Mouse (Mus musculus) hindbrain, postnatal 0 days (tissue): ENCODE results near the gene Tmem8b. TPM values are rescaled to one million over a fixed set of nuclear protein-coding genes. Genes with fewer than 3 reads are reported as not detected.

Experiments used
- ATAC-seq: fragments of 200-750 bp; cut with Nextera tagmentation; 2 replicates; pipeline ENCODE4 v1.8.0; 2017; ENCODE audit warnings: mild to moderate bottlenecking, moderate TSS enrichment, moderate library complexity
- DNase-seq: peaks from one replicate; pipeline ENCODE4 v3.0.0-alpha.2; 2015; ENCODE audit warnings: low spot score
- H3K27ac ChIP-seq: fragments of 300-500 bp; sonication (generic); 2 replicates; pipeline ENCODE4 v1.5.1; 2014; ENCODE audit warnings: mild to moderate bottlenecking
- H3K27me3 ChIP-seq: fragments of 300-500 bp; sonication (generic); 2 replicates; pipeline ENCODE4 v1.6.1; 2014; ENCODE audit warnings: low read length, mixed read lengths; ENCODE audit not compliant: insufficient read depth
- H3K36me3 ChIP-seq: fragments of 300-500 bp; sonication (generic); 2 replicates; pipeline ENCODE4 v1.6.1; 2014; ENCODE audit warnings: low read length, mixed read lengths; ENCODE audit not compliant: insufficient read depth
- H3K4me1 ChIP-seq: fragments of 300-500 bp; sonication (generic); 2 replicates; pipeline ENCODE4 v1.6.1; 2014; ENCODE audit warnings: antibody characterized with exemption, low read length, mixed read lengths; ENCODE audit not compliant: insufficient read depth
- H3K4me2 ChIP-seq: fragments of 300-500 bp; sonication (generic); 2 replicates; pipeline ENCODE4 v1.6.1; 2014; ENCODE audit warnings: low read depth, mild to moderate bottlenecking, low read length, moderate library complexity, mixed read lengths
- H3K4me3 ChIP-seq: fragments of 300-500 bp; sonication (generic); 2 replicates; pipeline ENCODE4 v1.5.1; 2014; ENCODE audit warnings: low read length
- H3K9ac ChIP-seq: fragments of 300-500 bp; sonication (generic); replicated peaks from 2 replicates; pipeline ENCODE4 v1.6.1; 2014; ENCODE audit warnings: mild to moderate bottlenecking, low read length, moderate library complexity, mixed read lengths
- H3K9me3 ChIP-seq: fragments of 300-500 bp; sonication (generic); 2 replicates; pipeline ENCODE4 v1.6.1; 2016; ENCODE audit warnings: low read length, mixed read lengths
- CTCF ChIP-seq: IDR thresholded peaks from 2 replicates; pipeline ENCODE4 v1.5.1; 2016; ENCODE audit warnings: antibody characterized with exemption, control low read depth, low read depth
- WGBS: fragments of 180-500 bp; shearing (Covaris S2); extraction: QIAGEN DNeasy Blood & Tissue Kit; methylation state at CpG from one replicate; pipeline ENCODE4 v1.1.7; 2014; 5-methylcytosine and 5-hydroxymethylcytosine counted together
- polyA plus RNA-seq: library from polyadenylated mRNA; unstranded; fragments of >200 nt; fragmentation: Nextera tagmentation; extraction: Ambion mirVana; gene quantifications from 2 replicates; pipeline ENCODE4 v1.2.1, GENCODE M21; 2015
- total RNA-seq: library from RNA; depleted of rRNA; stranded (reverse); fragments of >200 nt; gene quantifications from 2 replicates; pipeline ENCODE4 v1.2.3, GENCODE M21; 2014

Tmem8b gene
- total and polyA plus RNA-seq, 2 experiments from 2014 or later: 11.4 to 31.6 TPM

DNA sequence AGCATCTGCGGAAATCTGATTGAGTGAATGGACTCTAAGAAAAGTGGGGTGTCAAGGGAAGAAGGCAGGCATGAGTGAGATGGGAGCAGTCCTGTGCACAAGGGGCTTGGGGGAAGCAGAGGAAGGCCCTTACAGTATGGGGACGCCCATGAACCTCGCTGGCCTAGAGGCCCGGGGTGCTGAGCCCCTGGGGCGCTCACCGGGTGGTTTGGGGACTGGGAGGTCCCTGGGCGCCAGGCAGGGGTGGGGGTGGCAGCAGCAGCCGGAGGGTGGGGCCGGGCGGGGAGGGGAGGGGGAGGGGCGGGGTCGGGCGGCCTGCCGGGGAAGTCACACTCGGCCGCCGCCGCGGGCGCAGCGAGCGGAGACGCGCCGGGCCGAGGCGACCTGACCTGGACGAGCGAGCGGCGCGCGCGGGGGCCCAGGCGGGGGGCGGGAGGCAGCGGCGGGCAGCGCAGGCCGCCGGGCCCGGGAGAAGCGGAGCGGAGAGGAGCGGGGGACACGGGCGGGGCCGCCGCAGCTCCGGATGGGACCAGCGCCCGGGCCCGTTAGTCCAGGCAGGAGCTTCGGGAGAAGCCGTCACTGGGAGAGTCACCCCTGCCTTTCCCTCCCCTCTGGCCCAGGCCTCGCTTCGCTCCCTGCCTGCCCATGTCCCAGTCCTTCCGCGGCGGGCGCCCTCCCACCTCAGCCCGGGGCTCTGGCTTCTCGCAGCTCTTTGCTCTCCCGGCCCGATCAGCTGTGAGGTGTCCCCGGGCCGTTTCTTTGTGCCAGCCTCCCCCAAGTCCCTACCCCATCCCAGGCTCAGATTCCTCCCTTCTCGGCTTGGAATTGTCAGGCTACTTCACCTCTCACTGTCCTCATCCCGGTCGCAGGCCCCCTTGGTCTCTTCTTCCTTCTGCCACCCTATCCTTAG, 37.5 kb upstream of the Tmem8b start, which contains the start of gene Npr2:
TSS of gene Npr2 (plus strand) at position 890 of the 910 bp plus-strand sequence.
- ATAC-seq (peak; percentile 39), DNase-seq (peak; percentile 57)
- Histone ChIP-seq H3K36me3 (no peaks in the 10 kb centered on the region), H3K9me3 (no peaks in the 10 kb centered on the region), H3K4me1 (peaks cover 19% of the 10 kb centered on the region), H3K4me2 (peak within 1 kb of the TSS; percentile 93), H3K27ac (peak within 1 kb of the TSS; percentile 88), H3K9ac (peak within 1 kb of the TSS; percentile 86), H3K27me3 (no peaks in the 10 kb centered on the region), H3K4me3 (peak within 1 kb of the TSS; percentile 55)
- TF ChIP-seq CTCF: no peak
- 1% methylated on average over 49 of the region's 70 CpGs for WGBS

DNA sequence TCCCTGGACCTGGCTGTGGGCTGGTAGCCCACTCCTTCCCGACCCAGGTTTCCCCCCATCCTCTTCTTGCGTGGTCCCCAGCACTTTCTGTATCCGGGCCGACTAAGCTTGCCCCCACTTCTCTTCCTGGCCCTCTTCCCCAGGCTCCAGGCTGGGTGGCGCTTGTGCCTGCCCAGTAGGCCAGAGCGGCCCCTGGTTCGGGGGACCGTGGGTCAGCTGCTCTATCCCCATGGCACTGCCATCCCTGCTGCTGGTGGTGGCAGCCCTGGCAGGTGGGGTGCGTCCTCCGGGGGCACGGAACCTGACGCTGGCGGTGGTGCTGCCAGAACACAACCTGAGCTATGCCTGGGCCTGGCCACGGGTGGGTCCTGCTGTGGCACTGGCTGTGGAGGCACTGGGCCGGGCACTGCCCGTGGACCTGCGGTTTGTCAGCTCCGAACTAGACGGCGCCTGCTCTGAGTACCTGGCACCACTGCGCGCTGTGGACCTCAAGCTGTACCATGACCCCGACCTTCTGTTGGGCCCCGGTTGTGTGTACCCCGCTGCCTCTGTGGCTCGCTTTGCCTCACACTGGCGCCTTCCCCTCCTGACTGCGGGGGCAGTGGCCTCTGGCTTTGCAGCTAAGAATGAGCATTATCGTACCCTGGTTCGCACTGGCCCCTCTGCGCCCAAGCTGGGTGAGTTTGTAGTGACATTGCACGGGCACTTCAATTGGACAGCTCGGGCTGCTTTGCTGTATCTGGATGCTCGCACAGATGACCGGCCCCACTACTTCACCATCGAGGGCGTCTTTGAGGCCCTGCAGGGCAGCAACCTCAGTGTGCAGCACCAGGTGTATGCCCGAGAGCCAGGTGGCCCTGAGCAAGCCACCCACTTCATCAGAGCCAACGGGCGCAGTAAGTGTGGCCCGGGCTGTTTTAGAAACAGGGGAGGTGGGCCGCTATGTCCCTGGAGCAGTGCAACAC, 36.5 kb upstream of the Tmem8b start:
- Histone ChIP-seq H3K4me1 (peaks cover 19% of the 10 kb centered on the region), H3K36me3 (no peaks in the 10 kb centered on the region), H3K9me3 (no peaks in the 10 kb centered on the region), H3K4me3 (peak overlapping the region; percentile 55), H3K27me3 (no peaks in the 10 kb centered on the region), H3K9ac (peak overlapping the region; percentile 86), H3K4me2 (peak overlapping the region; percentile 93), H3K27ac (peak overlapping the region; percentile 88)
- WGBS: 41% methylated on average over 42 of the region's 42 CpGs
- DNase-seq (peak; percentile 23), ATAC-seq (peak; percentile 16)
- no peak for TF ChIP-seq CTCF

DNA sequence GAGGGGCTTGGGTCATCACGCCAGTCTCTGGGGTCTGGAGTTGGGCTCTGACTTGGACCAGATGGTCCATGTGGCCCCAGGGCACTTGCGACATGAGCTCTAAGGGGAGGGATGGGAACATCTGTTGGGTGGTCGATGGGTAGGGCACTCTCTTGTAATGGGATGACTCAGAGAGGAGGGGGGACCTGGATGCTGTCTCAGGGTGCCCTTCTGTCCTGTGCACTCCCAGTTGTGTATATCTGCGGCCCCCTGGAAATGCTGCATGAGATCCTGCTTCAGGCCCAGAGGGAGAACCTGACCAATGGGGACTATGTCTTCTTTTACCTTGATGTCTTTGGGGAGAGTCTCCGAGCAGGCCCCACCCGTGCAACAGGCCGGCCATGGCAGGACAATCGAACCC, 35.5 kb upstream of the Tmem8b start:
- H3K4me3 ChIP-seq: no peak overlapping the region
- no peak for DNase-seq
- WGBS: 74% methylated on average over 8 of the region's 8 CpGs
- no peaks in the 10 kb centered on the region for H3K36me3 ChIP-seq
- H3K4me1 ChIP-seq: peaks cover 19% of the 10 kb centered on the region
- no peaks in the 10 kb centered on the region for H3K27me3 ChIP-seq
- ATAC-seq: no peak
- H3K9me3 ChIP-seq: no peaks in the 10 kb centered on the region
- H3K4me2 ChIP-seq: peak overlapping the region; percentile 93; the same call in 1 of the 2 replicates
- TF ChIP-seq CTCF: no peak
- H3K9ac ChIP-seq: no peak overlapping the region
- no peak overlapping the region for H3K27ac ChIP-seq

DNA sequence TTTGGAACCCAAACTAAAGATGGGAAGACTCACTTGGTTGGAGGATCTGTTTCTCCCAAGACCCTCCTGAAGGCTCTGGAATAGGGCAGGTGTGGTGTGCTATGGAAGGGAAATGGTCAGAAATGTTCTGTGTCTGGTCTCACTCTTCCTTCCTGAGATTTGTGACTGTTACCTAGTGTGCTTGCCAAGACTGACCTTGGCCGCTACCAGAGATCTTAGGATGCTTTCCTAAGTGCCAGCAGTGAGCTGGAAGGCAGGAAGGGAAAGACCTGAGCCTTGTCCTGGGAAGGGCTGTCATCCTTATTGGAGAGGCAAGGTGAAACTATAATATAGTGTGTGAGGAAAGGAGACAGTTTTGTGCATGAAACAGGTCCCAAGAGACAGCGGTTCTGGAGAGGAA, 35.0 kb upstream of the Tmem8b start:
- WGBS: 85% methylated on average over 2 of the region's 2 CpGs
- ATAC-seq (no peak), DNase-seq (no peak)
- H3K9me3 ChIP-seq: no peaks in the 10 kb centered on the region
- no peak for TF ChIP-seq CTCF
- no peak overlapping the region for H3K4me2 ChIP-seq
- peaks cover 19% of the 10 kb centered on the region for H3K4me1 ChIP-seq
- no peaks in the 10 kb centered on the region for H3K36me3 ChIP-seq
- H3K27me3 ChIP-seq: no peaks in the 10 kb centered on the region
- H3K27ac ChIP-seq: no peak overlapping the region
- H3K4me3 ChIP-seq: no peak overlapping the region
- no peak overlapping the region for H3K9ac ChIP-seq

DNA sequence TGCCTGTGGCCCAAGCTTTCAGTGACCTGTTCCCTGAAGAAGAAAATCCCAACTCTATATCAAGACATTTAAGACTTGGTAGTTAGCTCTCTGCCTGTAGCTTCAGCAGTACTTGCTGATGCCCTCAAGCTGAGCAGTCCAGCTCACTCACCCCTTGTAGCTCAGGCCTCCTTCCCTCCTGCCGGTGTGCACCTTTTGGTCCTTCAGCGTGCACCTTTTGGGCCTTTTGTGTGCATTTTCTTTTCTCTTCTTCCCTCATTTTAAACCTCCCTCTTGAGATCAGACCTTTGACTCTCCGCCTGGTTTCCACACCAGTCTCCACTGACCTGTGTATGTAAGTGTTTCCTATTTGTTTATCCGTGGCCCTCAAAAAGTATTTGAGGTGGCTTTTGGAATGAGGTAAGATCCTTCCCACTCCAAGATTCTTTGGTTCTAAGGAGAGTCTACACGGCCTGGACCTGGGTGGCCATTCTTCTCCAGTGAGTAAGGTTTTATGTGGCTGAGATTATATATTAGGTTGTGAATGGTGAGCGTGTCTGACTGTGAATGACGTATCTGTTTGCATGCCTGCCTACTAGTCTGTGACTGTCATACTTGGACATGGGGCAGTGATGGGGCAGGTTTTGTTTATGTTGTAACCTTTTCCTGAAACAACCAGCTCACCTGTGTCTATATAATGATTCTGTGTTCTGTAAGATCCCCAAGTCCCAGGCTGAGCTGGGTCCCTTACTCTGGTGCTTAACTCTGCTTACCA, 34.0 kb upstream of the Tmem8b start:
- no peak overlapping the region for H3K27ac ChIP-seq
- H3K36me3 ChIP-seq: no peaks in the 10 kb centered on the region
- ATAC-seq: no peak
- peaks cover 19% of the 10 kb centered on the region for H3K4me1 ChIP-seq
- no peaks in the 10 kb centered on the region for H3K27me3 ChIP-seq
- DNase-seq: no peak
- TF ChIP-seq CTCF: no peak
- no peak overlapping the region for H3K4me3 ChIP-seq
- H3K9me3 ChIP-seq: no peaks in the 10 kb centered on the region
- WGBS: 87% methylated on average over 7 of the region's 7 CpGs
- no peak overlapping the region for H3K9ac ChIP-seq
- H3K4me2 ChIP-seq: no peak overlapping the region

DNA sequence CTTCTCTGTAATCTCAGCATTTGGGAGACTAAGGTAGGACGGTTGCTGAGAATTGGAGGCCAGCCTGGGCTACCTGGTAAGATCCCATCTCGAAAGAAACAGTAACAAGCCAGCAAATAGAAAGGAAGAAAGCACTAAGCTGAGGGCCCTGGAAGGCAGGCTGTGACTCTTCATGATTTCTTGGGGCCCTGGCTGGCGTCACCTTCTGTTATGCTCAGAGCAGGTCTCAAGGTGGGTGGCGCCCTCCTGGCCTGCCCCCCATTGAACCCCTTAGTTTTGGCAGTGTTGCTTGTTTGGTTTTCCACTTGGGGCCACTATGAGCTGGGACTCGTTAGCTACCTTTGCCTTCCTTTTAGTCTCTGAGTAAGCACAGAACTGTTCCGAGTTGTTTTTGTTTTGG, 32.0 kb upstream of the Tmem8b start:
- DNase-seq (no peak), ATAC-seq (no peak)
- Histone ChIP-seq H3K4me3 (no peak overlapping the region), H3K36me3 (no peaks in the 10 kb centered on the region), H3K27me3 (no peaks in the 10 kb centered on the region), H3K27ac (no peak overlapping the region), H3K9me3 (no peaks in the 10 kb centered on the region), H3K9ac (no peak overlapping the region), H3K4me1 (peaks cover 15% of the 10 kb centered on the region), H3K4me2 (no peak overlapping the region)
- TF ChIP-seq CTCF: no peak
- 77% methylated on average over 6 of the region's 6 CpGs for WGBS
